Mouse (Mus musculus): ENCODE measurements around the gene Shroom3. TPM values are rescaled to one million over a fixed set of nuclear protein-coding genes. Genes with fewer than 3 reads are reported as not detected.

The Shroom3 gene
- total RNA-seq, 2 experiments from 2014 or later: 0.50 to 1.9 TPM

DNA sequence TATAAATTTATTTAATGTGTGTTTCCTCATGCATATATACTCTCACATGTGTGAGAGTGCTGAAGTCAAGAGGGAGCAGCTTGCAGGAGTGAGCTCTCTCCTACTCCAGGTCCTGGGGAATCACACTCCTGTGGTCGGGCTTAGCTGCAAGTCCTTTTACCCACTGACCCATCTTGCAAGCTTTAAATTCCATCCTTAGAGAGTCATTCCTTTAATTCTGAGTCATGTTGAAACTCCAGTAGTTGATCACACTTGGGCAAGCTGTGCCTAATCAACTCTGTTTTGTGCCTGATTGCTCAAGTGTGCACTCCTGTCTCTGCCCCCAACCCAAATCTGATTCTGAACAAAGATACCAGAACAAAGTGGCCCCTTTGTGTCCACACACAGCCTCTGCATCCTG is 301.5 kb downstream of the Shroom3 start:
- no peak for ATAC-seq (replicated peaks; ENCODE audit: low FRiP score, low TSS enrichment, poor library complexity, severe bottlenecking)

DNA sequence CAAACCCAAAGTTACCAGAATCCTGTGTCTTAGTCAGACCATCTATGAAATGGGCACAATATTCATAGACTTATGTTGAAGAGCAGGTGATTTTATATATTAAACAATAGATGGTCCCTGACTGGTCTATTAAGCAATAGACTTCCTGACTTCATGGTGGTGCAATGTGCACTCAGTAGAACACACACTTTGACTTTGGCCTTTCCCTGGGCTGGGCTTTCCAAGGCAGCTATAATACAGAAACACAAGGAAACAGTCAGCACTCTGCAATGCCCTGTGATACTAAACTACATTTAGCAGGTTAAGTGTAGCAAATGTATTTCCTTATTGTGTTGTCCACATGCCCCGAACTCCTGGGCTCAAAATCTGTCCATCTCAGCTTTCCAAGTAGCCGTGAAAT is 302.2 kb downstream of the Shroom3 start:
- ATAC-seq (replicated peaks; ENCODE audit: low FRiP score, low TSS enrichment, poor library complexity, severe bottlenecking): no peak

DNA sequence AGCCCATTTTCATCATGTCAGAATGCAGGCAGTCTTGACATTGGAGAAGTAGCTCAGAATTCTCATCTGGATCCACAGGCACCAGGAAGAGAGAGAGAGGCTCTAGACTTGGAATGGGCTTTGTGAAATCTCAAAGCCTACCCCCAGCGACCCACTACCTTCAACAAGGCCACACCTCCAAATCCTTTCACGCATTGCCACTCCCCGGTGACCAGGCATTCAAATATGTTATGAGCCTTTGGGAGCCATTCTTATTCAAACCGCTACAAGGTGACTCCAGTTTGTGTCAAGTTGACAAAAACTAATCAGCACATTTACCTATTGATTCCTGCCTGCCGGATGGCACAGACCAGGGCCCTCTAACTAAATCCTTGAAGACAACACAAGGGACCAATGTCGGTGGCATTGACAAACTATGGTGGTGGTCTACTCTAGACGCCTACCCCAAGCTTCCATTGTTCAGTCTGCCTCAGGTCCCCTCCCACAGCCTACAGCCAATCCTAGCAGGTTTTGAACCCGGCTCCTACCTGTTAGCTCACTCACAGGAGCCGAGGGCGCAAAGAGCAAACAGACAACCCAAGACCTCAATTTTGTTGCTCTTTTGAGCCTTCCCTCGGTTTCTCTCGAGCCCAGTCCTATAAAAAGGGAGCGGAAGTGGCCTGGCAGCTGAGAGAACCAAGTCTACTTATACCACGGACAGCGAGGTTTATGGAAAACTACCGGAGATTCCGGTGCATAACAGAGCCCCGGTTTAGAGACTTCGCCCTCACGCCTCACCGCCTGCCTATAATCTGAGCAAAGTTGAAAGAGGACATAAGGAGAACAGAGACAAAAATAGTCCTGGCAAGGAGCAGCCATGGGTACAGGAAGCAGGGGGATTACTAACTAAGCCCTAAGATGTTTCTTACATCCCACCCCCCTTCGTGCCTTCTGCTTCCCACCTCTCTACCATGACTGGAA is 303.7 kb downstream of the Shroom3 start:
- ATAC-seq (replicated peaks; ENCODE audit: low FRiP score, low TSS enrichment, poor library complexity, severe bottlenecking): no peak

DNA sequence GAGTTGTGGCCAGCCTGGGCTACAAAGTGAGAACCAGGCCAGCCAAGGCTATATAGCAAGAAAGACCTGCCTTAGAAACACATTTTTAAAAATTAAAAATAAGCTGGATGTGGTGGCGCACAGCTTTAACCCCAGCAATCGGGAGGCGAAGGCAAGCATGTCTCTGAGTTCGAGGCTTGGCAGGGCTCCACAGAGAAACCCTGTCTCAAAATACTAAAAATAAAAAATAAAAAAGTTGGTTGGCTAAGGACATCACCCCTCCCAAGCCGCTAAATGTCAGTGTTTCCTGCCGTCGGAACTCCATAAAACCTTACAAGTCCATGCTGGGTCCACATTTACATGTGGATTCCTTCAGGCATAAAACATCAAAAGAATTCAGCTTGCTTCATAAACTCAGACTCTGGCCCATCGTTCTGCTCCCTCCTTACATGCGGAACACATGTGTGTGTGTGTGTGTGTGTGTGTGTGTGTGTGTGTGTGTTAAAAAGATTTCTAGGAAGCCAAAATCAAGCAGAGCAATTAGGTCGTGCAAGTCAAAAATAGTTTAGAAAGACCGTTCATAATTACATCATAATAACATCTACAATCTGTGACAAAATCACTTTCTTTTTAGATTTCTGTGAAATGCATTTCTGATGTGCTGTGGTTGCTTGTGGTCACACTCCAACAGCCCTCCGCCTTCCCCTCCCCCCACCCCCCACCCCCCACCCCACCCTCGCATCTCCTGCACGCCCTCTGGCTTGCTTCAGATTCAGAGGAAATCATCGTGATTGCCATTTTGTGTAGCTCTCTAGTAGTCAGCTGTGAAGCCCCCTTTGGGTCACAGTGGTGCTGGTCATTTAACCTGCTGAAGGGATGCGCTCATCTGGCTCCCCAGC is 304.9 kb downstream of the Shroom3 start:
- ATAC-seq (replicated peaks; ENCODE audit: low FRiP score, low TSS enrichment, poor library complexity, severe bottlenecking): no peak

DNA sequence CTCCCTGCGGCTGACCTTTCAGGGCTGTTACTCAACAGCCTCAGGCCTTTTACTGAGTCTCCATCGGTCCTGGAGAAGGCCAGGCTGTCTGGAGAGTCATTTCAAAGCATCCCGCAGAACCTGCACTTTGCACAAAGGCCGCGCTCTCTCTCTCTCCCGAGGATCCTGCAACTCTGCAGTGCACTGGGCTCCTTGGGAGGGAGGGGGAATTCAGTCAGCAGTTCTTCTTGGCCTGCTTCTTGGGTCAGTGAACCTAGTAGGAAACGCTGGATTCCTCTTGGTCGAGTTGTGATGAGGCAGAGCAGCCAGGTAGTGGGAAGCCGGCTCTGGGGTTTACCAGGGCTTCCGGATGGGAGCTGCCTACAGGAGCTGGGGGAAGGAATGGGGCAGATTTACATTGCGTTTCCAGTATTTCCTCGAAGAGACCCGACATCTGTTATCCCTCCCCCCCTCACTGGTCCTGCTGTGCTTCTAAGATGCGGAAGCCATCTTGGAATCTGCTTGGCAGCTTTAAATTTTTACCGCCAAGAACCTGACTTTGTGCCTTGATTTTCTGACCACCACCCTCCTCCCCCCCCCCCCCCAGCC is 305.6 kb downstream of the Shroom3 start:
- ATAC-seq (replicated peaks; ENCODE audit: low FRiP score, low TSS enrichment, poor library complexity, severe bottlenecking): no peak

DNA sequence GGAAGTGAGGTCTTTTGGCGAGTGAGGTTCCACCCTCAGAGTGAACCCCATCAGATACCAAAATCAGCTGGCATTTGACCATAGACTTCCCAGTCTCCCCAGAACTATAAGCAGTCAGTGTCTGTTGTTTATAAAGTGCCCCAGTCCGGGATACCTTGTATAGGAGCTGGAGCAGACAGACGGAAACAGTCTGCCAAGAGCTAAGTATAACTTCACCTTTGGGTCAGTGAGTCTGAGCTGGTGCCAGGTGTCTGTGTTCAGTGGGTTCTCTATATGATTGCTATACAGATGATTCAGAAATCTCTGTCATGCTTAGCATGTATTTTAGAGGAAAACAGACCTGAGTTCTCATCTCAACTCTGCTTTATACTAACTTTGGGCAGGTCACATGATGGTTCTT is 308.9 kb downstream of the Shroom3 start:
- no peak for ATAC-seq (replicated peaks; ENCODE audit: low FRiP score, low TSS enrichment, poor library complexity, severe bottlenecking)

DNA sequence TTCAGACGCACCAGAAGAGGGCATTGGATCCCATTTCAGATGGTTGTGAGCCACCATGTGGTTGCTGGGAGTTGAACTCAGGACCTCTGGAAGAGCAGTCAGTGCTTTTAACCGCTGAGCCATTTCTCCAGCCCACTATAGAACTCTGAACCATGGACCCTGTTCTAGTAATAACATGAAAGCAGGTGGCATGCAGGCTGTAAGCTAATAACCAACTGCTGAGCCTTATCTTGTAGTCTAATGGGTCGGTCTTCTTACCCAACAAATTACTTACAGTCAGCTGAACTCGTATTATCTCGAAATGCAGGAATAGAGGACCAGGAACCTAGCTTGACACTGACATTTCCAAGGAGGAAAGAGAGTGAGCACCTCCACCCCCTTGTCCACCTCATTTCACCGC is 311.1 kb downstream of the Shroom3 start:
- no peak for ATAC-seq (replicated peaks; ENCODE audit: low FRiP score, low TSS enrichment, poor library complexity, severe bottlenecking)

DNA sequence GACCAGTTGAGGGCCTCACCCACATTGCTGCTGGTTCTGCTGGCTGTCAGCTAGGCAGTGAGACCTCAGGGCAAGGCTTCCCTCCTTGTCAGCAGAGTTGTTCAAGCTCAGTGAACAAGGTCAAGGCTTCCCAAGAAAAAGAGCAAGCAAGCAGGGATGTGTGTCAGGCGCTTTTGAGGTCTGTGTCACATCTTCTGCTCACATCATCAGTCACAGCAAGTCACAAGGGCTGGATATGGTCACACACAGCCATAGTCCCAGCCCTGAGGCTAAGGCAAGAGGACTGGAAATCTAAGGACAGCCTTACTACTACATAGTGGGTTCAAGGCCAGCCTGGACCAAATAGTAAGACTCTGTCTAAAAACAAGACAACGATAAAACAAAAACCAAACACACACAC is 311.6 kb downstream of the Shroom3 start:
- ATAC-seq (replicated peaks; ENCODE audit: low FRiP score, low TSS enrichment, poor library complexity, severe bottlenecking): no peak

DNA sequence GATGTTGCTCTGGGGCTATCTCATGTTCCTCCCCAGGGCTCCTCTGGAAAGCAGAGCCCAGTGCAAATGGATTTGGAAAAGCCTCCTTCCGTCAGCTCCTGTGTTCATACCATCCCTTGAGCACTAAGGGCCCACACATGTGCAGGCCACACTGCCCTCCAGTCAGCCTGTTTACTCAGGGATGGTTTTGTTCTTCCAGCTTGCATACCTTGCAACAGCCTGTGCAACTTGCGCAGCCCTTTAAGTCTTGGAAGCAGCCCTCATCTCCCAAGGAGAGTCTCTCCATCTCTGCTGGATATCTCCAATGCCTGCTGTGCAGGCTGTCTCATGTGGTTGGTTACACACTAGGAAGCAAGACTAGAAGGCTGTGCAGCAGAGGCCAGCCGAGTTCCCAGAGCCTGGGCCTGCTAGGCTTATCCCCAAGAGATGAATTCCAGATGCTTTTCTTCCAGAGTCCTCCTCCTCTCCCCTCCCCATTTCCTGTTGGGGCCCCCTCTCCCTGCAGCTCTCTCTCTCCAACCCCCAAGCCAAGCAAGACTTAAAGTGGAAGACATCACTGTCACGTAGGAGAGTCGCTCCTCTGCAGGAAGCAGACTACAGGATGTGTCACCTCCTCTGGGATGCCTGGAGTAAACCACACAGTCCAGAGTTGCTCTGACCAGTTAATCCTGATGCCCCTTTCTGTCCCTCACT is 314.3 kb downstream of the Shroom3 start:
- ATAC-seq (replicated peaks; ENCODE audit: low FRiP score, low TSS enrichment, poor library complexity, severe bottlenecking): no peak

DNA sequence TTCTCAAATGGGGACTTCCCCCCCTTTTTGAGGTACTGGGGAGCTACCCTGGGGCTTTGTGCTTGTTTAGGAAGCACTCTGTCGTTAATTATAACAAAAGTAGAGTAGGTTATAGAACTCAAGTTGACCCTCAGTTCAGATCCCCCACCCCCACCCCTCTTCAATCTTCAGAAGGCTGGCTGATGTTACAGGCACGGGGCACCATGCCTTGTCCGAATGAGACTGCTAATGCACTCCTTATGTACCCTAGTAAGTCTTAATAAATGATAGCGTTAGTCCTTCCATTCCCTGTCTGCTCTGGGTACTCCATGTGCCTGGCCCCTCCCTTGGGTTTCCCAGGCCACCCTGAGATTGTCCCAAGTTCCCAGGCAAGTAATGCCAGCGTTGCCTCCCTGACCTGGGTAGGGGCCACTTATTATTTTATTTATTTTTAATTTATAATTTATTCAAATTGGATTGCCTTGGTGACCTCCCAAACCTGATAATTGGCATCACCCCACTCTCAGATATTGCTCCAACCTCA is 315.3 kb downstream of the Shroom3 start:
- no peak for ATAC-seq (replicated peaks; ENCODE audit: low FRiP score, low TSS enrichment, poor library complexity, severe bottlenecking)

DNA sequence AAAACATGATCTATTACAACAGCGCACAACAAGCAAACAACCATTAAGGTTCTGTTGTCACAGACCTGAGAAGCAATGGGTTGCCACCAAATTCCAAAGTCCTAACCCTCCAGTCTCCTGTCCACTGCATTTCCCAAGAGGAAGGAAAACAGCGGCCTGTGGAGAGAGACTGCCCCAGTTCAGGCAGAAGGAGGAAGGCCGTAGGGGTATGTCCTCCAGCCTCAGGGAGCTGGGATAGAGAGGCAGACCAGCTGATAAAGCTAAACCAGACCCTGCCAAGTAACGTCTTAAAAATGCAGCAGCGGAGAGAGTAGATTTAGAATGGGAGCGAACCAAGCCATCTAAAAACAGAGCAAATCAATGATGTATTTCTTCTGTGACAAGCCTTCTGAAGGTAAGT is 316.8 kb downstream of the Shroom3 start:
- no peak for ATAC-seq (replicated peaks; ENCODE audit: low FRiP score, low TSS enrichment, poor library complexity, severe bottlenecking)

DNA sequence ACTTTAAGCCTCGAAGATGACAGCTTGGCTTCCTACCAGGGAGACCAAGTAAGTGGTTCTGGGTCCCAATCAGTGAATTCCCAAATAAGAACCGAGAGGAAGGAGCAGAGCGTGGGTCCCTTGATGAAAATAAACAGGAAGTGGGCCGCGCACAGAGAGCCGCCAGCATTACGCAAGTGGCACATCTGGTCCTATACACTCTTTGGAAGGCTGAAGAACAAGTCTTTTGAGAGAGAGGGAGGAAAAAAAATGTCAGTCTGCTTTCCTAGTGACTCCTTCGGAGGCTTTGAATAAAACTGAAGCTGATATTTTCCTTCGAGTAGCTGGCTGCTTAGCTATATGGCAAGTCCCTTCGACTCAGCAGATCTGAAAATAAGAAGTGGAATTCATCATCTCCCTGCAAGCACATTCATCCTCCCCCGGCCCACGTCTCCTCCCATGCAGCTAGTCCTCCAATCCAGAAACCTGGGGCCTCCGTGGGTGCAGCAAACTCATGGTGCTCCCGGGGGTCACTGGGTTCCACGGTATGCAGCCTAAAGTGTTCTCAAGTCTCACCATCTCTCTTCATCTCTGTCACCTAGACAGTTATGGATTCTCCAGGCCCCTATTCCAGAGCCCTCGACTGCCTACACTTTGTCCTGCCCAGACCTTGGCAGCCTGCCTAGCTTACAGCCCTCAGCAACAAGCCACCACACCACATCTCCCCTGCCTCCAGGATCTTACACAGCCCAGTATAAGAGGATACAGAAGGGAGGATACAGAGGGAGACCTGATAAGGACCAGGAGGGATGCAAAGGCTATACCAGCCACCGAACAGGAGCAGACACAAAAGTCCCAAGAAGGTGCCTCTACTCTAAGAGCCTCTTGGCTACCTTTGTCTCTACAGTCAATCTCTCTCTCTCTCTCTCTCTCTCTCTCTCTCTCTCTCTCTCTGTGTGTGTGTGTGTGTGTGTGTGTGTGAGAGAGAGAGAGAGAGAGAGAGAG is 317.8 kb downstream of the Shroom3 start:
- ATAC-seq (replicated peaks; ENCODE audit: low FRiP score, low TSS enrichment, poor library complexity, severe bottlenecking): no peak

DNA sequence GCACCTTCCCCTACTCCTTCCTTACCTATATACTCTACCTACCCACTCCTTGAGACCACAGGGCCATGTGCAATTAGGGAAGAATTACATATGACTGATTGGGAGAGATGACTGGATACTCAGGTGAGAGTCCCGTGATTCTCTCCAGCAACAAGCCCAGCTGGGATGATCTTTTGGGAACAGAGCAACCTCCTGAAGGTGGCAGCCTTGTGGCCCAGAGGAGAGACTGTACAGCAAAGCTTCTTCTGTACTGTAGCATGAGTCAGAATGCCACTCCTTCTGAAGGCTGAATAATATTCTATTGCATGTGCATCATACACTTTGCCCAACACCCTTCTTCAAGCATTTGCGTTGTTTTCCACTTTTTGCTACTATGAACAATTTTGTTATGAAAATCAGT is 319.4 kb downstream of the Shroom3 start:
- no peak for ATAC-seq (replicated peaks; ENCODE audit: low FRiP score, low TSS enrichment, poor library complexity, severe bottlenecking)

DNA sequence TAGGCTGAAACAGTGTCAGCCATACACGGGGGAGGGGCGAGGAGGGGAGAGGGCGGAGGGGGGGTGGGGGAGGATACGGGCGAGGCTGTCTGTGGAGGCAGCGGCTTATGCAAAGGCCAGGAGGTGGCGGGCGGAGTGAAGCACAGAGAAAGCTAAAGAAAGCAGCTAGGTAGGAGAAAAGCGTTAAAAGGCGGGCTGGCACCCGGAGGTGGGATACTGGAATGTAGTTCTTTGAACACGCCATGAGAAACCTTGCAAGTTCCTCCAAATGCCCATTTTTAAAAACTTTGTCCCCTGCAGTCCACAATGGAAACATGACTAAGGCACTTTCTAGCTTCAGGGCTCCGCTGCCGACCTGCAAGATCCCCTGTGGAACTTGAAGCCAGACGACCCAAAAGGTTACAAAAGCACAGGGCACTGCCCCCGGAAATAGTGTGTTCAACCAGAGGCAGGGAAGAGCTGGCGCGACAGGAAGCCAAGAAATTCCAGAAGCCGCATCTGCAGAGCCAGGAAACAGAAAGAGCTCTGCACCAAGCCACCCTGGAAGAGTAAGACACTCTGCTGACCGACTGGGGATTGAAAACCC is 322.1 kb downstream of the Shroom3 start:
- ATAC-seq (replicated peaks; ENCODE audit: low FRiP score, low TSS enrichment, poor library complexity, severe bottlenecking): no peak

DNA sequence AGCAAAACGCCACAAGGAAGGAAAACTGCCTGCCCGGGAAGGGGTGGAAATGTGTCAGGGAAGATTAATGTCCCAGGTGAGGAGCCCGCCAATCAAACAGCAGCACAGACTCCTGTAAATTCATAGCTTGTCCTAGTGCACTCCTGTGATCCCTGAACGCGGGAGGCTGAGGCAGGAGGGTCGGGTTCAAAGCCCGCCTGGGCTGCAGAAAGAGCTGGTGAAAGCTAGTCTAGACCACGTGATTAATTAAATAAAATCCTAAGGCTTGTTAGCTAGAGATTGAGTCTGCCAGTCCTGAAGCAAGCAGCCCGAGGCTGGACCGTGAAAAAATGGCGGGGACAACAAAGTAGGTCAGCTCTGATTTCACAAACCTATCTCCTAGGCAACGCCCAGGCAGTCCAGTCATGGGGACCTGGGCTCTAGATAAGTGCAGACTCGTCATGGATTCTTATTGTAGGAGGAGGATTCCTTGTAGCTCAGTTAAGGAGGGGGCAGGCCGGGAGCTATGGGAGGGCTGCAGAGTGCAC is 322.6 kb downstream of the Shroom3 start:
- ATAC-seq (replicated peaks; ENCODE audit: low FRiP score, low TSS enrichment, poor library complexity, severe bottlenecking): no peak

DNA sequence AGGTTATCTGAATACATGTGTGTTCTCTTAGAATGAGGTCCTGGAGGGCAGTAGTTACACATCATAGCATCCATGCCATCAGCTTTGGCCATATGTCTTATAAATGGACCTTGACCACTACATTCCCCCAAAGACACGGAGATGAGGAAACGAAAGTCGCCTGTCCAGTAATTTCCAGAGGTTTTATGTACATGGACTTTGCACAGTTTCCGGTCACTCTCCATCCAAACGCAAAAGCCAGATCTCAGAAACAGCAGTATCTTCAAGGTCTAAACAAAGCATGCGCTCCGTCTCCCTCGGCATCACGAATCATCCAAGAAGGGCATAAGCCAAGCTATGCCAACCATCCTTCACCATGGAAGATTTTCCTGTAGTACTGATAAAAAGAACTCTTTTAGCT is 325.0 kb downstream of the Shroom3 start:
- no peak for ATAC-seq (replicated peaks; ENCODE audit: low FRiP score, low TSS enrichment, poor library complexity, severe bottlenecking)

Data from megakaryocyte-erythroid progenitor cell, adult 5-6 weeks (primary cell).